Mouse (Mus musculus) liver (tissue): ENCODE results near the gene Cox17.

Experiments
- DNase-seq: peaks from one replicate; pipeline ENCODE4 v3.0.0-alpha.2; 2020; ENCODE audit warnings: mixed read lengths

Cox17 gene

DNA sequence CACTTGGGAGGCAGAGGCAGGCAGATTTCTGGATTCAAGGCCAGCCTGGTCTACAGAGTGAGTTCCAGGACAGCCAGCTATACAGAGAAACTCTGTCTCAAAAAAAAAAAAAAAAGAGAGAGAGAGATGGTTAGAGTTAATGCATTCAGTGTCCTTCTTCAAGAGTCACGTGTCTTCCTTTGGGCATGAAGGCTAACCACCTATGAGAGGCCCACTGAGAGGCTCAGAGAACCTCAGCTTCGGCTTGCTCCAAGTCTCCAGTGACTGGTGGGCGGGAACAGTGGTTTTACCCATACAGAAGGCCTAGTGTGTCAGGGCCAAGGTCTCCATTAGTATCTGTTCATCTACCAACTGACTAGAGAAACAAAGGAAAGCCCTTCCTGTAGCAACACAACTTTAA is 52.3 kb downstream of the Cox17 start:
- no peak for DNase-seq

- peak; percentile 59 for DNase-seq
Measured at GRCm38 (mm10) chr16:38399531-38400231, 52.9 kb downstream of the Cox17 start.

DNA sequence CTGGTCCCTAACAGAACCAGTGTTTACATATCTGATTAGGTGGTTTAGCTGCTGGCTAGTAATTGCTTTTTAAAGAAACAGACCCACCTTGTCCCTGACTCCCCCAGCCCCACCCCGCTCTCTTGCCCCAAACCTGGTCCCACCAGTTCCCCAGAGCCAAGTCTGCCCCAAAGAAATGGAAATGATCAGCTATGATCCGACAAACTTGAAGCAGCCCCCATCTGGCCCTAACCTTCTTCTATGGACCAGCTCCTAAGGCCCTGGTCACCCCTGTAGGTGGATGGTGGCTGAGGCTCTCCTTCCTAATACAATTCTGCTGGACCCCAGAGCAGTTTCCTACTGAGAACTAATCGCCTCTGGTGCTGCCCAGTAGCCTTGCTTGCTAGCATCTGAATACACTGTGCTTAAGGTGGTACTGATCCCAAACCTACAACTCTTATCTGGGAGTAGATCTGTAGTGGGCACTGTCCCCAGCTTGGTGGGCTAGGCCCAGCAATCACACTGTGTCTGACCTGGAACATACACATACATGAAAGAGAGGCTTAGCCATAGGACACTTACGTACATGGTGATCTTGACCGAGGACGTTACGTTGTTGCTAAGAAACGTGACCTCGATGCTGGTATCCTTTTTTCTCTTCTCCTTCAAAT is 53.6 kb downstream of the Cox17 start:
- DNase-seq = no peak

DNA sequence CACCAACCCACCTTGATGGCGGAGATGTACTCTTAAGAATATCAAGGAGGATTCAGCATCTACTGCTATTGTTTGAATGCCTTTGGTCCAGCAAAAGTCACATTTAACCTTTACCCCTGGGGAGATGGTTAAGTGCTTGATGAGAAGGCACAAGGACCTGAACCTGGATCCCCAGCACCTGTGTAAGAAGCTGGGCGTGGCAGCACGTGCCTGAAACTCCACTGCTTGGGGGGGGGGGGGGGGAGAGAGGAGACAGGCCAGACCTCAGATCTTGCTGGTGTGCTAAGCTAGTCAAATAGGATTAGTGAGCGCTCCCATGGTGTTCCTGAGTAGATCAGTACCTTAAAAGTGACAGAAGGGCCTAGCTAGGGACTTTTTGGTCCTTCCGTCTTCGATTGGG is 54.7 kb downstream of the Cox17 start:
- no peak for DNase-seq
